Mouse (Mus musculus): ENCODE data around the gene Rnft2. TPM values are rescaled to one million over a fixed set of nuclear protein-coding genes. Genes with fewer than 3 reads are reported as not detected.
A peak's percentile ranks its signal among the peaks of the same experiment; 100 is the strongest.

Rnft2 gene
- polyA plus RNA-seq, 1 experiment from 2014 or later, result 2.8 TPM

GRCm38 (mm10) chr5:118271449-118272110 is 26.7 kb upstream of the Rnft2 start:
- peaks cover 59% of the 10 kb centered on the region for H3K27me3 ChIP-seq (ENCODE audit: insufficient read depth, low read length)
- H3K9ac ChIP-seq (replicated peaks; ENCODE audit: low read length), result no peak overlapping the region
- 52% methylated on average over 10 of the region's 10 CpGs for WGBS
- H3K4me3 ChIP-seq (ENCODE audit: low read length), result no peak overlapping the region
- H3K4me1 ChIP-seq (ENCODE audit: insufficient read depth, low read length), result peaks cover 3% of the 10 kb centered on the region
- H3K36me3 ChIP-seq (ENCODE audit: insufficient read depth, low read length), result no peaks in the 10 kb centered on the region
- H3K27ac ChIP-seq (ENCODE audit: low read length), result no peak overlapping the region
- no peaks in the 10 kb centered on the region for H3K9me3 ChIP-seq (ENCODE audit: low read length)
- no peak overlapping the region for H3K4me2 ChIP-seq (replicated peaks; ENCODE audit: low read depth, low read length)
- ATAC-seq (ENCODE audit: low FRiP score, low TSS enrichment), result no peak

GRCm38 (mm10) chr5:118268987-118269386 is 24.1 kb upstream of the Rnft2 start:
- Histone ChIP-seq H3K36me3 (ENCODE audit: insufficient read depth, low read length) (no peaks in the 10 kb centered on the region), H3K27ac (ENCODE audit: low read length) (no peak overlapping the region), H3K27me3 (ENCODE audit: insufficient read depth, low read length) (peaks cover 44% of the 10 kb centered on the region), H3K4me1 (ENCODE audit: insufficient read depth, low read length) (no peaks in the 10 kb centered on the region; the same call in 1 of the 2 replicates), H3K4me3 (ENCODE audit: low read length) (no peak overlapping the region), H3K4me2 (replicated peaks; ENCODE audit: low read depth, low read length) (no peak overlapping the region), H3K9me3 (ENCODE audit: low read length) (no peaks in the 10 kb centered on the region), H3K9ac (replicated peaks; ENCODE audit: low read length) (no peak overlapping the region)
- peak; percentile 83 for ATAC-seq (ENCODE audit: low FRiP score, low TSS enrichment)
- WGBS, result under 1% methylated on average over 13 of the region's 13 CpGs

GRCm38 (mm10) chr5:118266309-118266708 is 21.4 kb upstream of the Rnft2 start:
- Histone ChIP-seq H3K27ac (ENCODE audit: low read length) (no peak overlapping the region), H3K4me2 (replicated peaks; ENCODE audit: low read depth, low read length) (no peak overlapping the region), H3K27me3 (ENCODE audit: insufficient read depth, low read length) (peaks cover 19% of the 10 kb centered on the region), H3K9me3 (ENCODE audit: low read length) (no peaks in the 10 kb centered on the region), H3K9ac (replicated peaks; ENCODE audit: low read length) (no peak overlapping the region), H3K36me3 (ENCODE audit: insufficient read depth, low read length) (peaks cover 10% of the 10 kb centered on the region; the same call in 1 of the 2 replicates), H3K4me3 (ENCODE audit: low read length) (no peak overlapping the region), H3K4me1 (ENCODE audit: insufficient read depth, low read length) (no peaks in the 10 kb centered on the region; the same call in 1 of the 2 replicates)
- no peak for ATAC-seq (ENCODE audit: low FRiP score, low TSS enrichment)
- WGBS, result 33% methylated on average over 8 of the region's 8 CpGs

GRCm38 (mm10) chr5:118265366-118265765 is 20.4 kb upstream of the Rnft2 start:
- Histone ChIP-seq H3K27me3 (ENCODE audit: insufficient read depth, low read length) (peaks cover 10% of the 10 kb centered on the region), H3K9me3 (ENCODE audit: low read length) (no peaks in the 10 kb centered on the region), H3K27ac (ENCODE audit: low read length) (no peak overlapping the region), H3K9ac (replicated peaks; ENCODE audit: low read length) (no peak overlapping the region), H3K4me1 (ENCODE audit: insufficient read depth, low read length) (no peaks in the 10 kb centered on the region; the same call in 1 of the 2 replicates), H3K4me2 (replicated peaks; ENCODE audit: low read depth, low read length) (no peak overlapping the region), H3K4me3 (ENCODE audit: low read length) (no peak overlapping the region), H3K36me3 (ENCODE audit: insufficient read depth, low read length) (peaks cover 17% of the 10 kb centered on the region)
- WGBS, result 84% methylated on average over 5 of the region's 5 CpGs
- no peak for ATAC-seq (ENCODE audit: low FRiP score, low TSS enrichment)

GRCm38 (mm10) chr5:118264279-118264678 is 19.4 kb upstream of the Rnft2 start:
- H3K9ac ChIP-seq (replicated peaks; ENCODE audit: low read length), result no peak overlapping the region

GRCm38 (mm10) chr5:118262418-118262817 is 17.5 kb upstream of the Rnft2 start:
- Histone ChIP-seq H3K36me3 (ENCODE audit: insufficient read depth, low read length) (peaks cover 36% of the 10 kb centered on the region), H3K27me3 (ENCODE audit: insufficient read depth, low read length) (no peaks in the 10 kb centered on the region), H3K27ac (ENCODE audit: low read length) (no peak overlapping the region), H3K4me3 (ENCODE audit: low read length) (no peak overlapping the region), H3K9ac (replicated peaks; ENCODE audit: low read length) (no peak overlapping the region), H3K4me2 (replicated peaks; ENCODE audit: low read depth, low read length) (no peak overlapping the region), H3K4me1 (ENCODE audit: insufficient read depth, low read length) (no peaks in the 10 kb centered on the region), H3K9me3 (ENCODE audit: low read length) (no peaks in the 10 kb centered on the region)
- WGBS, result 89% methylated on average over 8 of the region's 8 CpGs
- no peak for ATAC-seq (ENCODE audit: low FRiP score, low TSS enrichment)

More at GRCm38 (mm10) chr5:118264279-118264678, 19.4 kb upstream of the Rnft2 start:
- Histone ChIP-seq H3K27me3 (ENCODE audit: insufficient read depth, low read length) (peaks cover 3% of the 10 kb centered on the region; the same call in 1 of the 2 replicates), H3K27ac (ENCODE audit: low read length) (no peak overlapping the region), H3K36me3 (ENCODE audit: insufficient read depth, low read length) (peaks cover 24% of the 10 kb centered on the region), H3K4me1 (ENCODE audit: insufficient read depth, low read length) (no peaks in the 10 kb centered on the region; the same call in 1 of the 2 replicates), H3K4me3 (ENCODE audit: low read length) (no peak overlapping the region), H3K9me3 (ENCODE audit: low read length) (no peaks in the 10 kb centered on the region), H3K4me2 (replicated peaks; ENCODE audit: low read depth, low read length) (no peak overlapping the region)
- no peak for ATAC-seq (ENCODE audit: low FRiP score, low TSS enrichment)
- WGBS, result 74% methylated on average over 9 of the region's 9 CpGs

GRCm38 (mm10) chr5:118261181-118261580 is 16.3 kb upstream of the Rnft2 start:
- Histone ChIP-seq H3K27me3 (ENCODE audit: insufficient read depth, low read length) (no peaks in the 10 kb centered on the region), H3K36me3 (ENCODE audit: insufficient read depth, low read length) (peaks cover 45% of the 10 kb centered on the region), H3K9ac (replicated peaks; ENCODE audit: low read length) (no peak overlapping the region), H3K4me2 (replicated peaks; ENCODE audit: low read depth, low read length) (no peak overlapping the region), H3K27ac (ENCODE audit: low read length) (no peak overlapping the region), H3K4me1 (ENCODE audit: insufficient read depth, low read length) (no peaks in the 10 kb centered on the region), H3K4me3 (ENCODE audit: low read length) (no peak overlapping the region), H3K9me3 (ENCODE audit: low read length) (no peaks in the 10 kb centered on the region)
- 88% methylated on average over 9 of the region's 9 CpGs for WGBS
- no peak for ATAC-seq (ENCODE audit: low FRiP score, low TSS enrichment)

- ATAC-seq (ENCODE audit: low FRiP score, low TSS enrichment), result no peak
- H3K27me3 ChIP-seq (ENCODE audit: insufficient read depth, low read length), result no peaks in the 10 kb centered on the region
- no peaks in the 10 kb centered on the region for H3K9me3 ChIP-seq (ENCODE audit: low read length)
- no peak overlapping the region for H3K4me2 ChIP-seq (replicated peaks; ENCODE audit: low read depth, low read length)
- H3K9ac ChIP-seq (replicated peaks; ENCODE audit: low read length), result no peak overlapping the region
- H3K36me3 ChIP-seq (ENCODE audit: insufficient read depth, low read length), result peaks cover 45% of the 10 kb centered on the region
- H3K4me1 ChIP-seq (ENCODE audit: insufficient read depth, low read length), result no peaks in the 10 kb centered on the region
- no peak overlapping the region for H3K4me3 ChIP-seq (ENCODE audit: low read length)
- 90% methylated on average over 11 of the region's 11 CpGs for WGBS
- no peak overlapping the region for H3K27ac ChIP-seq (ENCODE audit: low read length)
Observed at GRCm38 (mm10) chr5:118260642-118261041, 15.7 kb upstream of the Rnft2 start.

- Histone ChIP-seq H3K4me3 (ENCODE audit: low read length) (no peak overlapping the region), H3K36me3 (ENCODE audit: insufficient read depth, low read length) (peaks cover 45% of the 10 kb centered on the region), H3K27me3 (ENCODE audit: insufficient read depth, low read length) (no peaks in the 10 kb centered on the region), H3K9ac (replicated peaks; ENCODE audit: low read length) (no peak overlapping the region), H3K9me3 (ENCODE audit: low read length) (no peaks in the 10 kb centered on the region), H3K27ac (ENCODE audit: low read length) (no peak overlapping the region), H3K4me2 (replicated peaks; ENCODE audit: low read depth, low read length) (no peak overlapping the region), H3K4me1 (ENCODE audit: insufficient read depth, low read length) (no peaks in the 10 kb centered on the region)
- 77% methylated on average over 10 of the region's 10 CpGs for WGBS
- ATAC-seq (ENCODE audit: low FRiP score, low TSS enrichment), result no peak
Observed at GRCm38 (mm10) chr5:118260055-118260454, 15.1 kb upstream of the Rnft2 start.

- WGBS, result 83% methylated on average over 6 of the region's 6 CpGs
- ATAC-seq (ENCODE audit: low FRiP score, low TSS enrichment), result no peak
- H3K27ac ChIP-seq (ENCODE audit: low read length), result no peak overlapping the region
Observed at GRCm38 (mm10) chr5:118259636-118260035, 14.7 kb upstream of the Rnft2 start.

More at GRCm38 (mm10) chr5:118259636-118260035, 14.7 kb upstream of the Rnft2 start:
- H3K9ac ChIP-seq (replicated peaks; ENCODE audit: low read length), result no peak overlapping the region
- no peak overlapping the region for H3K4me2 ChIP-seq (replicated peaks; ENCODE audit: low read depth, low read length)
- no peaks in the 10 kb centered on the region for H3K4me1 ChIP-seq (ENCODE audit: insufficient read depth, low read length)
- no peaks in the 10 kb centered on the region for H3K9me3 ChIP-seq (ENCODE audit: low read length)
- H3K4me3 ChIP-seq (ENCODE audit: low read length), result no peak overlapping the region
- H3K36me3 ChIP-seq (ENCODE audit: insufficient read depth, low read length), result peaks cover 45% of the 10 kb centered on the region
- H3K27me3 ChIP-seq (ENCODE audit: insufficient read depth, low read length), result no peaks in the 10 kb centered on the region
